Mouse (Mus musculus): ENCODE results near the gene Hjurp. TPM values are rescaled to one million over a fixed set of nuclear protein-coding genes. Genes with fewer than 3 reads are reported as not detected.

Gene Hjurp
- 123 and 130 TPM in 2 replicates for polyA plus RNA-seq (2012; rRNA removed)

DNA sequence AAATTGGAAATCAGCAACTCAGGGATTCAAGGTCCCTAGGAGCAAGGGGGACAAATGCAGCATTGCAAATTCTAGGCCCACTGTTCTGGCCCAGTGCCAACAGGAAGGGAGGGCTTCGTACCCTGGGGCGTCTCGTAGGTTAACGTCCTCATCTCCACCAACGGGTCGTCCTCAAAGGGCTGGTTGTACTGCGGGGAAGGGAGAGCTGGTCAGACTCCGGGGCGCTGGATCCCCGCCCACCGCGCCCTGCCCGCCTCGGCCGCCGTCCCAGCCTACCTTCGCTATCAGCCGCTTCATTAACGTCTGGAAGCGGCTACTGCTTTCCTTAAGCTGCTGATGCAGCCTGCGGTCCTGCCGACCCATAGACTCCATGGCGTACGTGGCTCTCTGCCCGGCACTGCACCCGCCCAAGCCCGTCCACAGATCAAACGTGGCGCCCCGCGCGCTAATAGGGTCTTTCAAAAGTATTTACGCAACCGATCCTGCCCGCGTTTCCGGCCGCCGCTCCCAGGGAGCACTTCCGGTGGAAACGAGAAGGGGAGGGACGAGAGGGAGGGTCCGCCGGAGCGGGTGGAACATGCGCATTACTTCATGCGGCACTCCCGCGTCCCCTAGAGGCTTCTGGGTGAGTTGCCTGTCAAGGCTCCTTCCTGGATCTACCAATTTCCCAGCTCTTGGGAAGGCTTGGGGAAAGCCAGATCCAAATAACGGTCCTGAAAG, at the start of gene Hjurp, which contains the start of gene Trpm8:
Gene Hjurp (minus strand): TSS at position 536 of the 720 bp plus-strand sequence.
Gene Trpm8 (plus strand): TSS at position 564 of the 720 bp plus-strand sequence.

DNA sequence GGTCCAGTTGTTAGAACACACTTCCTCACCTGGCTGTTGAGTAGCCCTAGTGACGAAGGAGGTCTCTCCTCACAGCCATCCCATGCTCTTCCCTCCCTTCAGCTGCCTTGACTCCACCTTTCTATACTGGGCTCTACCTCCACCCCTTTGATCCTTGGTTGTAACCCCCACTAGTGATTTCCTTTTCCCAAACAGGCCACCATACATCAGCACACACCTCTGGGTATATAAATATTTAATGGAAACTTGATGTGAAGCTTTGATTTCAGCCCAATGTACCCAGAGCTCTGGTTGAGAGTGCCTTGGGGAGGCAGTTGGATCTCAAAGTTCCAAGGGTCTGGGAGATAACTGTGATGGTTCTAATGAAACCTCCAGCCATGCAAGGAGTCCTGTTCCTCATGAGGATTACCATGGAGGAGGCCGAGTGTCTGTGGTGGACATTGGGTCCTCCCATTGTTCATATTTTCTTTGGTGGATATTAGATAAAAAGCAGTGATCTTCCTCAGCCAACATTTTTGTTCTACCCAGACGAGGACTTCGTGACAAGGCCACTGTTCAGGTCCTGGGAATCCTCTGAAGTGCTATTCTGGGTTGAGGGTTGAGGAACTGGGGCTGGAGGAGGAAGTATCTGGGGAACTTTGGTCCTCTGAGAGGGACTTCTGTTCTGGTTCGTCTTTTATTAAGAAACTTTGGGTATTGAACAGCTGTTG, 50.6 kb downstream of the Hjurp start, which contains the start of gene Mroh2a:
Gene Mroh2a (plus strand): TSS at position 317 of the 710 bp plus-strand sequence.

Other genes with a start within 250 kb of the Hjurp start
- not detected in 2 replicates for gene Ugt1a10, start 222.2 kb downstream of the Hjurp start, polyA plus RNA-seq (2012; rRNA removed)
- gene Ugt1a9, start 206.8 kb downstream of the Hjurp start, polyA plus RNA-seq (2012; rRNA removed): not detected in 2 replicates
- gene Ugt1a8, start 189.8 kb downstream of the Hjurp start, polyA plus RNA-seq (2012; rRNA removed): not detected in 2 replicates
- 0.75 and 0.78 TPM in 2 replicates for gene Ugt1a7c, start 182.6 kb downstream of the Hjurp start, polyA plus RNA-seq (2012; rRNA removed)
- gene Ugt1a6b, start 174.4 kb downstream of the Hjurp start, polyA plus RNA-seq (2012; rRNA removed): 0.28 and 1.0 TPM in 2 replicates
- 1.7 and 2.5 TPM in 2 replicates for gene Ugt1a6a, start 142.8 kb downstream of the Hjurp start, polyA plus RNA-seq (2012; rRNA removed)
- not detected in 2 replicates for gene Ugt1a5, start 111.6 kb downstream of the Hjurp start, polyA plus RNA-seq (2012; rRNA removed)
- gene Ugt1a2, start 77.0 kb downstream of the Hjurp start, polyA plus RNA-seq (2012; rRNA removed): not detected in 2 replicates
- 10.9 and 11.1 TPM in 2 replicates for gene Dnajb3, start 71.9 kb downstream of the Hjurp start, polyA plus RNA-seq (2012; rRNA removed)
- gene Ugt1a1, start 65.7 kb downstream of the Hjurp start, polyA plus RNA-seq (2012; rRNA removed): 0.08 TPM in 1 of 2 replicates, not detected in the other
- 0.17 and 0.27 TPM in 2 replicates for gene Mroh2a, start 50.6 kb downstream of the Hjurp start, polyA plus RNA-seq (2012; rRNA removed)
- gene Trpm8, start within 50 bp of the Hjurp start, polyA plus RNA-seq (2012; rRNA removed): 0.32 and 0.80 TPM in 2 replicates
- gene Spp2, start 129.3 kb upstream of the Hjurp start, polyA plus RNA-seq (2012; rRNA removed): 0.31 and 0.78 TPM in 2 replicates
- gene Glrp1, start 232.4 kb upstream of the Hjurp start, polyA plus RNA-seq (2012; rRNA removed): 0.05 TPM in 1 of 2 replicates, not detected in the other

All from central nervous system, embryonic 18 days (tissue).